Mouse (Mus musculus) lung, adult 2 months (tissue): ENCODE data around the gene Scube3.

Experiments
- CTCF ChIP-seq: fragments of 200-500 bp; IDR thresholded peaks from 2 replicates; pipeline ENCODE4 v1.5.1; 2011; ENCODE audit warnings: mild to moderate bottlenecking, low read length, control low read depth; ENCODE audit not compliant: insufficient read depth
- POLR2A ChIP-seq: fragments of 200-500 bp; IDR thresholded peaks from 2 replicates; pipeline ENCODE4 v1.6.1; 2011; ENCODE audit warnings: low read depth, mild to moderate bottlenecking, control low read depth, low read length, borderline replicate concordance; ENCODE audit errors: extremely low read depth

- TF ChIP-seq CTCF (no peak), POLR2A (no peak)
Observed at GRCm38 (mm10) chr17:28120460-28120859, 21.5 kb upstream of the Scube3 start.
